Mouse (Mus musculus): ENCODE measurements around the gene S100a10.
A peak's percentile ranks its signal among the peaks of the same experiment; 100 is the strongest.

S100a10 gene

DNA sequence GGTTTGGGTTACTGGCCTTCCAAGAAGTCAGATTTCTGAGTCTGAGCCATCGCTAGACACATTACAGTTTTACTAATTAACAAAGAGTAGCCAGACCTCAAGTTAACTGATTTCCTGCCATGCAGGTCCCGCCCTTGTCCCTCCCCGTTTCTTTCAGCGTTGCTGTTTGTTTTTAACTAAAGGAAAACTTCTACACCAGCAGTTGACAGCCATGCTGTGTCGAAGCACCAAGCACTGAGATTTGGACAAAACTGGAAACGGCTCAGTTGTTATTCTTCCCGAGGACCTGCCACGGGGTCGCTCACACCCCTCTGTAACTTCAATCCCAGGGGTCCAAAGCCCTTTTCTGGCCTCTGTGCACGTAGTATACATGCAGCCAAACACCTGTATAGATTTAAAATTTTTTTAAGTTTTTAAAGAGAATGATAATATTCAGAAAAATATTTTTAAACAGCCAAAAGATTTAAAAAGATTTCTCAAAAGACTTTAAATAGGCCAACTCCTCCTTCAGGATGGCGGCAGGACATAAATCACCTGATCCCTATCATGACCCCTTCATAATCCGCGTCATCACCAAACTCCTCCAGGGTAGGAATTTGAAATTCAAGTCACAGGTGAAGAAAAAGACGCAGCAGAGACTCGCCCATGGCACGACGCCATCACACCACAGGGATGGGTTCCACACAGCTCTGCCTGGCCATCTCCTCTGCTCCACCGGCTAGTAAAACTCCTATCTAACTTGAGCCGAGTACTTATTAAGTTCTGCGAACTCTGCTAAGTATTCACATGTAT, 6.9 kb upstream of the S100a10 start:
- DNase-seq, result peak in 1 of 2 experiments; percentile 20

- no peak for DNase-seq
Observed at GRCm38 (mm10) chr3:93548541-93549266, 6.2 kb upstream of the S100a10 start.

DNA sequence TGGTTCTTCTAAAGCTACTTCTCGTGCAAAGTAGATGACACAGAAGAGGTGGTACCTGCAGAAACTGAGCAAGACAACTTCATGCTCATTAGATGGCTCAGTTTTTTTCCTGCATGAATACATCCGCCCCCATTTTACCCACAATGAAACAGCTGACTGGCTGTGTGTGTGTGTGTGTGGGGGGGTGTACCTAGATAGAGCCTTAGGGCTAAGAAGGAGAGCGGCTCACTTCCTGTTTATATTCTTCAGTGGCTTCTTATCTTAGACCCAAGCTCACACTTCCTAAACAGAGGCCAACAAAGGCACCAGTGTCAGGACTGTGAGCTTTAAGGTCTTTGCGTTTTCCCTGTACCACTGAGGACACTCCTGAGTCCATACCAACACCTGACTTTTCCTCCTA, 4.9 kb upstream of the S100a10 start:
- DNase-seq, result no peak

DNA sequence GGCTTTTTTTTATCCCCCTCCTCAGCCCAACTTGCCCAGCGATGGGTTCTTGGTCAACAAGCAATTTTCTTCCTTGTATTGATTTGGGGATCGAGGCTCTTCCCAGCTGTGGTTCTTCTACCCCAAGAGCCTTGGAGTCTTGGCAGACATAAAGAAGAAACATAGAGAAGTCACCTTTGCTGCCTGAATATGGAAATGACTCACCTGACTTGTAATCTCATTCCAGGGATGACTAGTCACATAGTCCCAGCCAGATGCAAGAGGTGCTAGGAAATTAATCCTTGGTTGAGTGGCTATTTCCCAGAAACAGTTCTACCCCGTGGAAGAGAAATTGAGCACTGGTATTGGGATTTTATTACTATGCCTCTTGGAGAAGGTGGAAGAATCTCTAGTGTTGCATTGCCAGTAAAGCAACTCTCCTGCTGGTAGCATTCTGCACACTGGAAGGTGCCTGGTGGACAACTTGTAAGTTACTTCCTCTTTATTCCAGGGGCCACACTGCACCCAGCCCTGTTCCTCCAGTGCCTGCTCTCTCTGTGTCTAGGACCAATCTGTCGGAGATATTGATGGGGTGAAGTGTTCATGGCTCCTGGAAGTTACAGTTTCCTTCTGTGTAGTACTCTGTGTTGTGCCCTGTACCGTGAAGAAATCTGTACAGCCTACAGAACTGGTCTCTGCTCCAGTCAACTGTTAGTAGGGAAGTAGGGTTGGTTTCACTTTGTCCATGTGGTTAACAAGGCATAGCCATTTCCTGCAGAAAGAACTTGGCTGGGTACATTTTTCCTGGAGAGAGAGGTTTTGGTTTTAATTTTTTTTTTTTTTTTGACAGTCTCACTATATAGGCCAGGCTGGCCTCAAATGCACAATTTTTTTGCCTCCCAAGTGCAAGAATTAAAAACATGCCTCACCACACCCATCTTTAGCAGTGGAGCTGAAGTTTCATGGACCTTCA, 2.7 kb upstream of the S100a10 start:
- no peak for DNase-seq

- no peak for DNase-seq
Observed at GRCm38 (mm10) chr3:93553311-93553710, 1.6 kb upstream of the S100a10 start.

DNA sequence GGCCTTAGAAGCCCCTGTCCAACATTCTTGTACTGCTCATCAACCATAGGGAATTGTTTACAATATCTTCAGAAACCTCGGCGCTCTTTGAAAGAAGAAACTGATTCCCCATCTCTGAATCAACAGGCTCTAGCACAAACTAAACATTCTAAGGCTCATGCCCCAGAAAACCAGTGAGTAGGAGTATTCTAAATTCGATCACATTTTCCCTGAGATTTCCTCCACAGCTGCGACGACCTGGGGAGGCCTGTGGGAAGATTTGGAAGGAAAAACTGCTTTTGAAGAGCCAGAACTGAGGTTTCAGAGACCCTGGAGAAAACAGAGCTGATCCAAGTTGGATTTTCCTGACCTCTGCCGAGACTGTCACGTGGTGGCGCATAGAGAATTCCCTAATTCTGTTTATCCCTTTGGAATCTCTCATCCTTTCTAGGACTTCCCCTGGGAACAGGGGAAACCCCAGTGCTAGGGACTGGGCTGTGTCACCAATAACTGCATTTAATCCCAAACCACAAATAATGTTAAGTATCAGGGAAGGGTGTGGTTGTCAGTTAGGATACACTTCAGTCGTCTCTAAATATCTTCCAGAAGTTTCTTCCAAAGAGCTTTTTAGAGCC, 1.0 kb upstream of the S100a10 start:
- no peak for DNase-seq

DNA sequence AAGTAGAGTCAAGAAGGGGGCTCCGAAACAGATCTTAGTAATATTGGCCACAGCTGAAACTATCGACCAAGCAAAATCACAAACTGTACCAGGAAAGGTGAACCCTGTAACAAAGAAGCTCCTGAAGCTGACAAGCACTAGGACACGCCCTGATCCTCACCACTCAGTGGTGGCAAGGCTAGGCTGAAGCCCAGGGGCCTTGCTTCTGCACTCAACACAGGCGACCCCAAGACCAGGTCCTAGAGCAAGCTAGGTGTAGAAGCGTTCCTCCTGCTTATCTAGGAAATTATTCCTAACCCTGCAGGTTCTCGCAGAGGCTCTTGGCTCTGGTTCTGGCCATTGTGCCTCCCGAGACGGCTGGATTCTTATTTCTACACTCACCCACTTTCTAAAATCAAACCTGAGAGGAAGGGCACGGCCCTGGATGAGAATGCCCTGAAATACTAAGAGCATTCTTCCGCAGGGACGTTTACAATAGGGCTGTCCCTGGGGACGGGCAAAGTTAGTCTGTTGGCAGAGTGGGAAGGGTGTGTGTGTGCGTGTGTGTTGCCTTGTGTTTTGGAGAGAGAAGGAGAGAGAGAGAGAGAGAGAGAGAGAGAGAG, 400 bp upstream of the S100a10 start:
- peak in 1 of 2 experiments; percentile 2 for DNase-seq

DNA sequence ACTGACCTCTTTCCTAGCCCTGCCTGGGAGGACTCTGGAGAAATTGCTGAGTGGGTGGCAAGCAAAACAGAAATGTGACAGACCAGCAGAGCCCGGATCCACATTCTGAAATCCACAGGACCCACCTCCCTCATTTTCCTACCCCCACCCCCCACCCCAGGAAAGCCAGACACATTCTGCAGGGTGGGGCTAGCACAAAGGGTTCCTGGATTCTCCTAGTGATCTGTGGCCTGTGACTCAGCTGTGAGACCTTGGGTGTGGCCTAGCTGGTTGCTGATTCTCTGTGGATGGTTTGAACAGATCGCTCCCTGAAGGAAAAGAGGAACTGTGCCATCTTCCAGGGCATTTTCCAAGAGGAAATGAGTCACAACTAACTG, 986 bp downstream of the S100a10 start:
- DNase-seq, result peak; percentile 8 to 10

DNA sequence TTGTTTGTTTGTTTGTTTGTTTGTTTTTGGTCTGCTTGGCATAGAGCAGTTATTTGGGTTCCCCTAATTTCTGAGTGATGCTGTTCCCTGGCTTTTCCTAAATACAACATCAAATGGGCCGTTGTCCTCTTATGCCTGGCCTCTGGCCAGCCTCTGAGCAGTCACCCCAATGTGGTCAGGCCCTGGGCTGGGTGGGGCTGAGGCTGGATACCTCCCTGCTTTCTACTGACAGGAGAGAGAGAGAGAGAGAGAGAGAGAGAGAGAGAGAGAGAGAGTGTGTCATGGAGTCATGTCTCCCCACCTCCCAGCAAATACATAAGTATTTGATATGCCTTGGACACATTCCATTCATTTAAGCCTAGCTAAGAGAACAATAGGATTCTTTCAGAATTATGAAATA, 1.7 kb downstream of the S100a10 start:
- no peak for DNase-seq

DNA sequence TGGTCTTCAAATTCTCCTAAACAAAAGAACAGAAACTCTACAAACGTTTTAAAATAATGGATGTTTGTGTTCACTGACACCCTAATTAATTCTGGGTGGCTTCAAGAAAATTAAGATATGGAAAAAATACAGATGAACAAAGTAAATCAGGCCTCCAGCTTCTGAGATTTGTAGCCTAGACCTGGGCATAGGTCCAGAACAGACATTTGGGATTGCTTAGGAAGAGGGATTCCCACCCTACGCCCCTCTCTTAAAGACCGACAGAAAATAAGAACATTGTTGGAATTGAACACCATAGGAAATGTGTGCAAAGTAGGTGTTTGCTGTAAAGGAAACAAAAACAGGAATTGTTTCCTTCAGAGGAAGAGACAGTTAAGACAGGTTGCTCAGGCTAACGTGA, 2.6 kb downstream of the S100a10 start:
- no peak for DNase-seq

GRCm38 (mm10) chr3:93559961-93560360, 5.1 kb downstream of the S100a10 start:
- no peak for DNase-seq

- DNase-seq, result no peak
Observed at GRCm38 (mm10) chr3:93562372-93562771, 7.5 kb downstream of the S100a10 start.

- DNase-seq, result no peak
Observed at GRCm38 (mm10) chr3:93563216-93563615, 8.3 kb downstream of the S100a10 start.

- DNase-seq, result no peak
Observed at GRCm38 (mm10) chr3:93566892-93567291, 12.0 kb downstream of the S100a10 start.

- DNase-seq, result no peak
Observed at GRCm38 (mm10) chr3:93567721-93568120, 12.8 kb downstream of the S100a10 start.

- DNase-seq, result no peak
Observed at GRCm38 (mm10) chr3:93568428-93569040, 13.7 kb downstream of the S100a10 start.

DNA sequence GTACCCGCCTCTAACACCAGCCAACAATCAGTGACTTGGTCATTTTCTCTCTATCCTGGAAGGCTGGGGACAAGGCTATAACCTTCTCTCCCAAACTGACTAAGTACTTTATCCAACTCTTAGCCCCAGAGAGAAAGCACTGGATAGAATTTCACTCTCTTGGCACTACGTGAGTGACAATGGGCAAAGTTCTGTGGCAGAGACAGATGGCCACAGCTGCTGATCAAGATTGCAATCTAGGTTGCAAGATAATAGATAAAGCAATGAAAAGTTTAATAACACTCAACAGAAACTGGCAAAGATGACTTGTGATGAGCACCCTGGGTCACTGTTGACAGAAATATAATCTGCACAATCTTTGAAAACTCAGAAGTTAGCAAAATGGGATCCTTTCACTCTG, 14.2 kb downstream of the S100a10 start:
- DNase-seq, result no peak

DNA sequence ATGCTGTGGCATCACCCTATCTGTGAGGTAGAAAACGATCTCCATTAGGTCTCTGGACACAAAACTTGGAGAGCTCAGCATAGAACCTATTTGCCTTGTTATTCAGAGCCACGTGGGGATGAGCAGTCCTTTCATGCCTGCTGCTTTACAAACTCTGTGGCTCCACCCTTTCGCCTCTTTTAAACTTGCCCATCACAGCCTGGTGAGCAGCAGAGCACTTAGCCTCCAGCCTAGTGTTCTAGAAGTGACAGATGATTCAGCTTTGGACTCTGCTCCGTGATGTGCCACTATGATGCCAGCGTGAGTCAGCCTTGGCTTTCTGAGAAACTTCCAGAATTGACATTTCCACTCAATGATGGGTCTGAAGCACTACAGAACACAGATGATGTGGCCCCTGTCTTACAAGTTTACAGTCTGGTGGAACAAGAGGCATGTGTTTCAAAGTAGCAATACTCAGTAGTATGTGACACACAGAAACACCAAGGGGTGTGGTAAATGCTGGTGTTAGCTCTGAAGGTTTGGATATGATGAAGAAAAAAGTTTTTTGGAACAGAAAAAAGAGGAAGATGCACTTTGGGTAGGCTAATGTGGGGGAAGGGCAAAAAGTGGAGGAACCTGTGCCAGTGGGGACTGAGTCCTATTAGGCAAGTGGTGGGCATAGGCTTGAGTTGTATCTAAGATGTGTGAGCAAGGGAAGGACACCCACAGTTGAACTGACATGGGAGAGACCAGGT, 17.3 kb downstream of the S100a10 start:
- no peak for DNase-seq

- DNase-seq, result no peak
Observed at GRCm38 (mm10) chr3:93579317-93580038, 24.6 kb downstream of the S100a10 start.

GRCm38 (mm10) chr3:93580039-93580403, 25.1 kb downstream of the S100a10 start:
- no peak for DNase-seq
